Mouse (Mus musculus): Measurements from ENCODE around the gene Arhgap4. TPM values are rescaled to one million over a fixed set of nuclear protein-coding genes. Genes with fewer than 3 reads are reported as not detected.

Gene Arhgap4
- polyA plus RNA-seq, 2 experiments: 3.5 to 7.8 TPM

- H3K4me3 ChIP-seq (ENCODE audit: insufficient read depth in 1 of 2, low read depth in 2 of 2, low read length in 2 of 2): no peak overlapping the region
- H3K27me3 ChIP-seq (ENCODE audit: control insufficient read depth, insufficient read depth, low read length): peaks cover 19% of the 10 kb centered on the region
- WGBS (ENCODE audit: insufficient replicate concordance): 27% methylated on average over 1 of the region's 1 CpGs
These were observed 44.7 kb downstream of the Arhgap4 start for GRCm38 (mm10) chrX:73877014-73877413.

GRCm38 (mm10) chrX:73875881-73876280 is 45.8 kb downstream of the Arhgap4 start:
- Histone ChIP-seq H3K27ac (no peak overlapping the region), H3K4me3 (ENCODE audit: insufficient read depth in 1 of 2, low read depth in 2 of 2, low read length in 2 of 2) (no peak overlapping the region), H3K4me2 (ENCODE audit: low read depth) (no peak overlapping the region), H3K9me3 (ENCODE audit: control insufficient read depth, low read length) (no peaks in the 10 kb centered on the region), H3K36me3 (replicated peaks; ENCODE audit: control insufficient read depth, insufficient read depth, low read depth) (no peaks in the 10 kb centered on the region), H3K4me1 (replicated peaks; ENCODE audit: control insufficient read depth in 2 of 2, insufficient read depth in 2 of 2, low read length in 1 of 2) (no peaks in the 10 kb centered on the region), H3K9ac (replicated peaks) (no peak overlapping the region), H3K27me3 (ENCODE audit: control insufficient read depth, insufficient read depth, low read length) (peaks cover 17% of the 10 kb centered on the region)
- TF ChIP-seq CTCF (IDR thresholded peaks at IDR 0.05; ENCODE audit: low read depth) (no peak), EP300 (IDR thresholded peaks at IDR 0.05; ENCODE audit: low read depth) (no peak)
- no peak for ATAC-seq (ENCODE audit: insufficient read depth)
- WGBS (ENCODE audit: insufficient replicate concordance): 28% methylated on average over 2 of the region's 2 CpGs
- DNase-seq (ENCODE audit: low read depth in 3 of 3, low spot score in 3 of 3): no peak

More at GRCm38 (mm10) chrX:73877014-73877413, 44.7 kb downstream of the Arhgap4 start:
- H3K4me2 ChIP-seq (ENCODE audit: low read depth): no peak overlapping the region
- no peak for TF ChIP-seq EP300 (IDR thresholded peaks at IDR 0.05; ENCODE audit: low read depth)
- TF ChIP-seq CTCF (IDR thresholded peaks at IDR 0.05; ENCODE audit: low read depth): no peak
- H3K9me3 ChIP-seq (ENCODE audit: control insufficient read depth, low read length): no peaks in the 10 kb centered on the region
- H3K36me3 ChIP-seq (replicated peaks; ENCODE audit: control insufficient read depth, insufficient read depth, low read depth): no peaks in the 10 kb centered on the region
- no peaks in the 10 kb centered on the region for H3K4me1 ChIP-seq (replicated peaks; ENCODE audit: control insufficient read depth in 2 of 2, insufficient read depth in 2 of 2, low read length in 1 of 2)
- no peak for DNase-seq (ENCODE audit: low read depth in 3 of 3, low spot score in 3 of 3)
- ATAC-seq (ENCODE audit: insufficient read depth): no peak
- H3K9ac ChIP-seq (replicated peaks): no peak overlapping the region
- no peak overlapping the region for H3K27ac ChIP-seq

DNA sequence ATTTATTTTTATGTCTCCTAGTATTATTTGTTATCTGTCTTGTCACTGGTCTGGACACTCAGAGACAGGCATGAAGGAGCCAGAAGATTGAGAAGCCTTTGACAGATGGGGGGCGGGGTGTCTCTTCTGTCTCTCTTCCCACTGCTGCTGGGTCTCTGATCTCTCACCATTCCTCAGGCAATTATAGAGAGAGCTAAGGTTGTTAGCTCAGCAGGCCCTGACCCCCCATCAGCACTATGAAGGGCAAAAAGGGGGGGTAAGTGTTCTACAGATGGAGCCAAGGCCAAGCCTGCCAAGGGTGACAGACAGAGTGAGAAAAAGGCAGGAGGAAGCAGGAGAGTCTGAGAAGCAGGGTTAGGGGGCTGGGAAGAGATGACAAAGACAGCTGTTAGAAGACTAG is 49.7 kb downstream of the Arhgap4 start:
- peaks cover 0 to 7% of the 10 kb centered on the region in 2 experiments; a peak in 2 of 4 replicates for H3K4me1 ChIP-seq (replicated peaks; ENCODE audit: control insufficient read depth in 2 of 2, insufficient read depth in 2 of 2, low read length in 1 of 2)
- no peak for ATAC-seq (ENCODE audit: insufficient read depth)
- no peak for TF ChIP-seq CTCF (IDR thresholded peaks at IDR 0.05; ENCODE audit: low read depth)
- TF ChIP-seq EP300 (IDR thresholded peaks at IDR 0.05; ENCODE audit: low read depth): no peak
- H3K4me3 ChIP-seq (ENCODE audit: insufficient read depth in 1 of 2, low read depth in 2 of 2, low read length in 2 of 2): no peak overlapping the region
- no peak for DNase-seq (ENCODE audit: low read depth in 3 of 3, low spot score in 3 of 3)
- 41% methylated on average over 1 of the region's 1 CpGs for WGBS (ENCODE audit: insufficient replicate concordance)
- no peaks in the 10 kb centered on the region for H3K36me3 ChIP-seq (replicated peaks; ENCODE audit: control insufficient read depth, insufficient read depth, low read depth)
- no peak overlapping the region for H3K27ac ChIP-seq
- no peaks in the 10 kb centered on the region for H3K9me3 ChIP-seq (ENCODE audit: control insufficient read depth, low read length)
- H3K9ac ChIP-seq (replicated peaks): no peak overlapping the region
- no peaks in the 10 kb centered on the region for H3K27me3 ChIP-seq (ENCODE audit: control insufficient read depth, insufficient read depth, low read length)
- H3K4me2 ChIP-seq (ENCODE audit: low read depth): no peak overlapping the region

DNA sequence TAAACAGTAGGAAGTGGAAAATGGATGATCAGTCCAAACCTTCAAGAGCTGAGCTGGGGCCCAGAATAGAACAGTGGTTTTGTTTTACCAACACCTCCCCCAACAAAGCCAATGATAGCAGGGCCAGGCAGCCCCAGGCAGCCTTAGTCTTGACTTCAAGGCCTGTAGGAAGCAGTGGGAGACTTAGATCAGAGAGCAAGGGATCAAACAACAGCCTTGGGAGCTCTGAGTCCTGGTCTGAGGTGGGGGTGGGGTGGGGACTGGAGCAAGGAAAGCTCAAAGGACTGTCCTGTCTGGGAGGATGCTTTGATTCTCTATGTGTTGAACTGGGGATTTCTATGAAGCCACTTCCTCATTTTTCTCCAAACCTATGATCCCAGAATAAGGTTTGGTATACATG is 50.2 kb downstream of the Arhgap4 start:
- Histone ChIP-seq H3K27me3 (ENCODE audit: control insufficient read depth, insufficient read depth, low read length) (no peaks in the 10 kb centered on the region), H3K9me3 (ENCODE audit: control insufficient read depth, low read length) (no peaks in the 10 kb centered on the region), H3K36me3 (replicated peaks; ENCODE audit: control insufficient read depth, insufficient read depth, low read depth) (no peaks in the 10 kb centered on the region), H3K9ac (replicated peaks) (no peak overlapping the region), H3K4me1 (replicated peaks; ENCODE audit: control insufficient read depth in 2 of 2, insufficient read depth in 2 of 2, low read length in 1 of 2) (peaks cover 0 to 9% of the 10 kb centered on the region in 2 experiments; a peak in 2 of 4 replicates), H3K4me3 (ENCODE audit: insufficient read depth in 1 of 2, low read depth in 2 of 2, low read length in 2 of 2) (no peak overlapping the region), H3K27ac (no peak overlapping the region), H3K4me2 (ENCODE audit: low read depth) (no peak overlapping the region)
- DNase-seq (ENCODE audit: low read depth in 3 of 3, low spot score in 3 of 3) (no peak), ATAC-seq (ENCODE audit: insufficient read depth) (no peak)
- TF ChIP-seq EP300 (IDR thresholded peaks at IDR 0.05; ENCODE audit: low read depth) (no peak), CTCF (IDR thresholded peaks at IDR 0.05; ENCODE audit: low read depth) (no peak)

DNA sequence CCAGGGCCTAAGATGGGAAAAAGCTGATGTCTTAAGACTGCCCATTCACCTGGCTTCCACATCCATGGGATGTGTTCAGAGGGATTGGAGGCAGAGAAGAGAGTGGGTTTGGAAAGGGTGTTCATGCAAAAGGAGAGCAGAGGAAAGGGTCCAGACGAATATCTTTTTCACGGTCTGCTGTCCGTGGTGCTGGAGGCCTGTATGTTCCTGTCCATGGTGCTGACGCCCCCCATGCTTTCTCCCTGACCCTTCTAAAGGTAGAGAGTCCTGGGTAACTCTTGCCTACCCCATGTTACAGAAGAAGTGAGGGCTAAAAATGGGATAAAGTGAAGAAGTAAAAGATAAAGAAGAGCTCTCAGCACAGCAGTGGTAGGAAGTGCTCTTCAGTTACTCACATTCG is 52.3 kb downstream of the Arhgap4 start:
- Histone ChIP-seq H3K27me3 (ENCODE audit: control insufficient read depth, insufficient read depth, low read length) (no peaks in the 10 kb centered on the region), H3K4me2 (ENCODE audit: low read depth) (no peak overlapping the region), H3K36me3 (replicated peaks; ENCODE audit: control insufficient read depth, insufficient read depth, low read depth) (no peaks in the 10 kb centered on the region), H3K4me3 (ENCODE audit: insufficient read depth in 1 of 2, low read depth in 2 of 2, low read length in 2 of 2) (no peak overlapping the region), H3K4me1 (replicated peaks; ENCODE audit: control insufficient read depth in 2 of 2, insufficient read depth in 2 of 2, low read length in 1 of 2) (peaks cover 0 to 9% of the 10 kb centered on the region in 2 experiments; a peak in 2 of 4 replicates), H3K27ac (no peak overlapping the region), H3K9me3 (ENCODE audit: control insufficient read depth, low read length) (no peaks in the 10 kb centered on the region), H3K9ac (replicated peaks) (no peak overlapping the region)
- TF ChIP-seq CTCF (IDR thresholded peaks at IDR 0.05; ENCODE audit: low read depth): no peak
- no peak for TF ChIP-seq EP300 (IDR thresholded peaks at IDR 0.05; ENCODE audit: low read depth)
- WGBS (ENCODE audit: insufficient replicate concordance): 9% methylated on average over 5 of the region's 5 CpGs
- no peak for ATAC-seq (ENCODE audit: insufficient read depth)
- peak in 1 of 3 experiments; percentile 9 for DNase-seq (ENCODE audit: low read depth in 3 of 3, low spot score in 3 of 3)
